Mouse (Mus musculus): ENCODE results near the gene Dact3.

Gene Dact3

GRCm38 (mm10) chr7:16858336-16858735, 16.8 kb upstream of the Dact3 start:
- DNase-seq = peak; percentile 51 to 66

GRCm38 (mm10) chr7:16859902-16860651, 15.0 kb upstream of the Dact3 start:
- peak; percentile 64 to 76 for DNase-seq

GRCm38 (mm10) chr7:16867488-16867887, 7.6 kb upstream of the Dact3 start:
- no peak for DNase-seq

GRCm38 (mm10) chr7:16869497-16869896, 5.6 kb upstream of the Dact3 start:
- peak; percentile 86 to 88 for DNase-seq

GRCm38 (mm10) chr7:16871600-16871999, 3.5 kb upstream of the Dact3 start:
- no peak for DNase-seq

- DNase-seq = no peak
Measured at GRCm38 (mm10) chr7:16872478-16872877, 2.6 kb upstream of the Dact3 start.

- no peak for DNase-seq
Measured at GRCm38 (mm10) chr7:16873392-16873791, 1.7 kb upstream of the Dact3 start.

- DNase-seq = peak; percentile 77 to 84
Measured at GRCm38 (mm10) chr7:16874190-16874589, 927 bp upstream of the Dact3 start.

GRCm38 (mm10) chr7:16874756-16875309, 284 bp upstream of the Dact3 start:
- DNase-seq = peak; percentile 99

- no peak for DNase-seq
Measured at GRCm38 (mm10) chr7:16875326-16875725, 209 bp downstream of the Dact3 start.

GRCm38 (mm10) chr7:16876006-16876405, 889 bp downstream of the Dact3 start:
- no peak for DNase-seq

- no peak for DNase-seq
Measured at GRCm38 (mm10) chr7:16876608-16877007, 1.5 kb downstream of the Dact3 start.

GRCm38 (mm10) chr7:16877717-16878116, 2.6 kb downstream of the Dact3 start:
- DNase-seq = no peak

GRCm38 (mm10) chr7:16879796-16880547, 4.9 kb downstream of the Dact3 start:
- no peak for DNase-seq

- no peak for DNase-seq
Measured at GRCm38 (mm10) chr7:16880615-16881014, 5.5 kb downstream of the Dact3 start.

GRCm38 (mm10) chr7:16883162-16883561, 8.0 kb downstream of the Dact3 start:
- DNase-seq = no peak

GRCm38 (mm10) chr7:16884334-16884733, 9.2 kb downstream of the Dact3 start:
- DNase-seq = no peak

GRCm38 (mm10) chr7:16885271-16885776, 10.2 kb downstream of the Dact3 start:
- no peak for DNase-seq

- DNase-seq = no peak
Measured at GRCm38 (mm10) chr7:16885905-16886304, 10.8 kb downstream of the Dact3 start.

- DNase-seq = no peak
Measured at GRCm38 (mm10) chr7:16890536-16890935, 15.4 kb downstream of the Dact3 start.

- DNase-seq = no peak
Measured at GRCm38 (mm10) chr7:16890944-16891343, 15.8 kb downstream of the Dact3 start.

GRCm38 (mm10) chr7:16891641-16892351, 16.7 kb downstream of the Dact3 start, which contains the start of gene Gng8:
Gene Gng8 (plus strand): TSS chr7:16891786.
- peak; percentile 83 to 86 for DNase-seq

- DNase-seq = no peak
Measured at GRCm38 (mm10) chr7:16892352-16892730, 17.2 kb downstream of the Dact3 start.

All from cerebellum, postnatal 36 days (tissue).